Mouse (Mus musculus): Measurements from ENCODE around the gene Ccz1.

Gene Ccz1

DNA sequence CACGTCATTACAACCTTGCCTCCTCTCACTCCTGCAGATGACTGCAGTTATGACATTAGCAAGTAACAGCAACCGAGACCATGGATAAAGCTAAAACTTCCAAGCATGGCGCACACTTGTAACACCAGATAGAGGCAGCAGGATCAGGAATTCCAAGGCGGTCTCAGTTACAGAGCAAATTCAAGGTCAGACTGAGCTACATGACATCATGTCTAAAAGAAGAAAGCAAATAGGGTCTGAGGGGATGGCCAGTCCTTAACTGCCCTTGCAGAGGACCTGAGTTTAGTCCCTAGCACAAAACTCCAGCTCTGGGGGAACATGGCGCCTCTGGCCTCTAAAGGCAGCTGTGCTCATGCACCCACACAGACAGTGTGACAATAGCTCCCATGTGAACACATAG, 20.8 kb downstream of the Ccz1 start:
- no peak for DNase-seq

DNA sequence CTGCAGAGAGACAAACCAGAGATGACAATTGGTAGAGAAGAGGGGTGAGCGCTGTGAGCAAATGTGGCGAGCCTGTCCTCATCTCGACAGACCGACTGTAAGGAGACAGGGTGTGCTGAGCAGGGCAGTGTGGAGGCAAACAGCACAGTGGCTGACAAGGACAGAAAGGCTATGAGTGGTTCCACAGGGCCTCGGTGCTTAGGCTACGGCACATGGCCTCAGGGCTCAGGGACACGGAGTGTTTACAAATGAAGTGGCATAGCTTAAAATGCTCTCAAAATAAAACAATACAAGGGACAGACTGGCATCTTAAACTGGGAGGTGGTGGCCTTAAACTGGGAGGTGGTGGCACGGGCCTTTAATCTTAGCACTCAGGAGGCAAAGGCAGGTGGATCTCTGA, 21.4 kb downstream of the Ccz1 start:
- no peak for DNase-seq

DNA sequence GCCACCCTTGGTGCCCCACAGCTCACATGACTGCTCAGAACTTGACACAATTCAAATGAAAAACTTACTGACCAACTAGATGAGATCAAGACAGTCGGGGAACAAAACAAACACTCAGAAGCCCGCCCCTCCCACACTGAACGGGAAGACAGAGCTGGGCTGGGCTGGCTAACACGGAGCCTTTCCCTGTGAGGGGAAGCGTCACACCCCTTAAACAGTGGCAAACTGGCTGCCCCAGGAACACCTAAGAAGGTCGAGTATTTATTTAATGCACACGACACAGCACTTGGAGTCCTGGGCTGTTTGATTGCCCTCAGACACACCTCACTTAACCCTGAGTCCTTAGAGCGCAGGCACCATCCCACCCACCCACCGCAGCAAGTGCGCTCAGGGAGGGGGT, 22.0 kb downstream of the Ccz1 start:
- no peak for DNase-seq

DNA sequence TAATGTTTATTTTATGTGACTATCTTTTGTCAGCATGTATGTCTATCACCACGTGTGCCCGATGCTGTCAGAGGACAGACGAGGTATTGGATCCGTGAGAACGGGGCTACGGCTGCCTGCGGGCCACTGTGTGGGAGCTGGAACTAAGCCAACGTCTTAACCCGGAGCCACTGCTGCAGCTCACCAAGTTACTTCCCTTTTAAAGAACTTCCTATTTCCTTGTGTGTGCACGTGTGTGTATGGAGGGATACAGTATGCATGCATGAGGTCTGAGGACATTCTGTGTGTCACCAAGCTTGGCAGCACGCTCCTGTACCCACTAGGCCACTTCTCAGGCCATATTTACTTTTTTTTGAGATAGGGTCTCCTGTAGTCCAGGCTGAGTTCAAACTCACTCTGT, 24.6 kb downstream of the Ccz1 start:
- no peak for DNase-seq

DNA sequence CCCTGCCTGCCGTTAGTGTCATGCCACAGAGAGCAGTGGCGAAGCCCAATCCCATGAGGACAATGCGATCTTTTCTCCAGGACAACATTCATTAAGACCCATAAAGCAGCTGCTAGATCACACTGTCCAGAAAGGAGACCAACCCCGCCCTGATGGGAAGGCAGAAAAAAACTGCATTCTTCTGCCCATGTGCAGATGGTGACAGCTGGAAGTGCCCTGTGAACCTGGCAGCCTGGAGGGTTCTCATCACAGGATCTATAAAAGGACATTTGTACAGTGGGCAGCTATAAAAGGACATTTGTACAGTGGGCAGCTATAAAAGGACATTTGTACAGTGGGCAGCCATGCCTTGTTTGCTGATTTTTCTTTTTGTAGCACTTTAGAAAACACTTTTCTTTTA, 25.6 kb downstream of the Ccz1 start:
- DNase-seq = no peak

DNA sequence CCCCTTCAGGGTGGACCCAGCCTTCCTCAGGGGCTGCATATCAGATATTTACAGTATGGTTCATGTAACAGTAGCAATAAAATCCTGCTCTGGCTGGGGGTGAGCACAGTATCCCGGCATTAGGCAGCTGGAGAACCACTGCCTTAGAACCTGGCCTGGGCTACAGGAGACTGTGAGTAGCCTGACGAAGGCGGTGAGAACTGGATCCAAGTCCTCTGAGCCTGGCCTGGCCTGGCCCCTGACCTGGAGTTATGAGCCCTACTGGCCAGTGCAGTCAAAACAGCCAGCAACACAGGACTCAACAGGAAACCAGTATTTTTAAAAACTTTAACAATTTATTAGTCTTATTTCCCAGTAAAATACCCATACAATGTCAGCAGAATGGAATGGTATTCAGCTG, 27.1 kb downstream of the Ccz1 start:
- DNase-seq = no peak

DNA sequence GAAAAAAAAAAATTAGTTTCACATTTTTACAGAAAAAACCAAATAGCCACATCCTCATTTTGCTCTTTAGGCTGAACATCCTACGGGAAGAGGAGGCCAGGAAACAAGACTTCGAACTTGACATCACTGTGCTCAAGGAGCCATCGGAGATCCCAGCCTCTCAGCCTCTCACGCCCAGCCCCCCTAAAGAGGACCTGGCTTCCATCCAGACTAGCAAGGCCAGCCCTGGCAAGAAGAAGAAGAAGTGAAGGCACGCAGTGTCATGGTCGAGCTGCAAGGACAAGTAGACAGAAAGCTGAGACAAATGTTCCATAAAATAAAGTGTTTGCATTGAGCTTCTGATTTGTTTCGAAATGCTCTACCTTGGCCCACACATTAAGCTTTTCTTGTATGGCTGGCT, 29.3 kb downstream of the Ccz1 start:
- DNase-seq = no peak

DNA sequence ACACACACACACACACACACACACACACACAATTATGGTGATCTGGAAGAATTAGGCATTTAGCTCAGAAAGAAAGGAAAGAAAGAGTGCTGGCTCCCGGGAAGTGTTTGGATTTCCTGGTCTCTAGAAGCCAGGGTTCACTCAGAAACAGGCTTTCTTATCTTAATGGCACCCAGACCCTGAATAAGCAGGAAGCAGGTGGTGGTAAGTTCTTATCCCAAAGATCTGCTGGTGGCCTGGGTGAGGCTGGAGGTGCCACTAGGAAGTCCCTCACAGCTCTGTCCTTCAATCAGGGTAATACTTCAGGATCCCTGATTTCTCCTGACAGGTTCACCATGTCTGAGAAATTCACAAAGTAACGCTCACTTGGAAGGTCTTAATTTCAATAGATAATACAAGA, 32.3 kb downstream of the Ccz1 start:
- DNase-seq = no peak

DNA sequence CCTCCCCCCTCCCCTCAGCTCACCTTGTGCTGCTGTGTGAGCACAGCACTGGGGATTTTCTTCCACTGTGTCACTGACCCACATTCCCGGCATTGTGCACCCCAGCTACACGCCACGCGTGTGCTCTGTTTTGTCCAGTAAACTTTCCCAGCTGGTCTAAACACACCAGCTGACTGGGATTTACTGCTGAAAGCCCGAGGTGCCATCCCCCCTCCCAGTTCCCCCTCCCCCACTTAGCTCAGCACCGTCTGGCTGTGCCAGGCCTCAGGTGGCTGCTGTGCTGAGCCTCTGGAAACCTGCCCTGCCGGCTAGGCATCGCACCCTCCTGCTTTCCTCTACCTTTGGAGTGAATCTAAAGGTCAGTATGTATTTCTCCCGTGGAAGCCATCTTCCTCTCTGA, 33.8 kb downstream of the Ccz1 start:
- peak in 1 of 2 experiments; percentile 39 for DNase-seq

DNA sequence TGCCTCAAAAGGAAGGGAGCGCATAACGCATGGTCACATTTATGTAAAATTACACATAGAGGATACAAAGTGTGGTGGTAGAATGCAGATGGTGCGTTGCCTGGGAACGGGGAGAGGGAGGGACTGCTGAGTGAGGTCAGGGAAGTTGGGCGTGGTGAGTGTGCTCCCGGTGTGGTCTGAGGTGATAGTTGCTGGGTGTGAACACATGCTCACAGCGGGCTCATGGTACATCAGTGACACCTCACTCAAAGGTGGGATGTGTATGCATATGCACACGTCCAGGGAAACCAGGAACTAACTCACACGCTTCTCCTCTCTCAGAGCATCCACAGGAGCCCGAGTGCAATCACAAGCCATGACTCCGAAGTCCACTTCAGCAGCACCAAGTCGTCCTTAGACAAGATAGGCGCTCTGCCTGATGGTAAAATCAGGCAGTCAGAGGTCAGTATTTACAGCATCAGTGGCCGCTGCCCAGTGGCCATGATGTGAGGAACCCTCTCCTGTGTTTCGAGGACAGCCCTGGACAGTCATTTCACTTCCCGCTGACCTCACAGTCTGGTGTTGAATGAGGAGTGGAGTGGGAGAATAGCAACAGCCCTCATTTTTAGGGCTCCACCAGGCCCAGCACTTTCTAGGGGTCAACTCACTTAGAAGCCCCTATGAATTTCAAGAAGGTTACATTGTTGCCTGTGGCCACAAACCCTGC, 37.8 kb downstream of the Ccz1 start:
- DNase-seq = no peak

DNA sequence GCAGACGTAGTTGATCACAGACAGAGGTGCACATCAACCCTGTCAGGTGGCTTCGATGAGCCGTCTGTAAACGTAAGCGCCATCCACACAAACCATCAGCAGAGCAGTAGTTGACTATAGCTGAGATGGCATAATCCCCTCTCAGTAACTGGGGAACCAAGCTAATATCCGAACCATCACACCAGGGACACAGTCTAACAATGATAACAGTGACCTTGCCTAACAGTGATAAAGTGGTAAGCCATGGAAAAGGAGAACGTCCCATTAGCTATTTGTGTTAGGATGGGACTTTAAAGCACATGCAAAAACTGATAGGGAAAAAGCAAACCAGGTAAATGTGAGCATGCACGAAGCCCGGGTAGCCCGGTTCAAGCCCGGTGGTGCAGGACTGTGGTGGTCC, 38.4 kb downstream of the Ccz1 start:
- no peak for DNase-seq

DNA sequence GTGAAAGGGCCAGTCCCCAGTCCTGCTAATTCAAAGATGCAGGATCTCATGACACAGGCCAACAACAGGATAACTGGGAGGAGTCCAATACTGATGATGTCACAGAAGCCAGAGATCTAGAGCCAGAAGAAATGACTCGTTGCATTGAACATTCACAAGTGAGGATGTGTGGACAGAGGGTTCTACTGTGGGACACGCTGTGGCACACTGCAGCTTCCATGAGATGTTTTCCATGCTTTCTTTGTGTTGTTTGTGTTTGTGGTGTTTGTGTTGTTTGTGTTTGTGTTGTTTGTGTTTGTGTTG, 39.1 kb downstream of the Ccz1 start:
- DNase-seq = no peak

DNA sequence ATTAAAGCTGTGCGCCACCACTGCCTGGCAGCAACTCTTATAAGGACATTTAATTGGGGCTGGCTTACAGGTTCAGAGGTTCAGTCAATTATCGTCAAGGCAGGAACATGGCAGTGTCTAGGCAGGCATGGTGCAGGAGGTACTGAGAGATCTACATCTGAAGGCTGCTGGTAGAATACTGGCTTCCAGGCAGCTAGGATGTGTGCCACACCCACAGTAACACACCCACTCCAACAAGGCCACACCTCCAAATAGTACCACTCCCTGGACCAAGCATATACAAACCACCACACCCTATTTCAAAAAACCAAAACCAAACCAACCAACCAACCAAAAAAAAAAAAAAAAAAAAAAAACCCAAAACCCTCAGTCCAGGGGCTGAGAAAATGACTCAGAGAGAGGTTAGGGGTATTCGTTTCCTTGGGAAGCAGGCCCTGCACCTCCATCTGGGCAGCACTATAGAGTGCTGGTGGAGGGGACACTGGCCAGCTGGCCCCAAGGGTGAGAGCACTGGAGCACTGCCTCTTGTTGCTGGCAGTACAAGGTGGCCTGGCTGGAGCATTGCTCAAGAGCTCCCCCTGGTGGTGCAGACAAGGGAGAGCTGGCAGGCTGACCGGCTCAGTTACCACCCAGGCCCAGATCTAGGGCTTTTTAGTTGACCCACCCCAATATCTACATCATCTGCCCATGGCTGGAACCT, 39.6 kb downstream of the Ccz1 start:
- peak; percentile 61 to 76 for DNase-seq

DNA sequence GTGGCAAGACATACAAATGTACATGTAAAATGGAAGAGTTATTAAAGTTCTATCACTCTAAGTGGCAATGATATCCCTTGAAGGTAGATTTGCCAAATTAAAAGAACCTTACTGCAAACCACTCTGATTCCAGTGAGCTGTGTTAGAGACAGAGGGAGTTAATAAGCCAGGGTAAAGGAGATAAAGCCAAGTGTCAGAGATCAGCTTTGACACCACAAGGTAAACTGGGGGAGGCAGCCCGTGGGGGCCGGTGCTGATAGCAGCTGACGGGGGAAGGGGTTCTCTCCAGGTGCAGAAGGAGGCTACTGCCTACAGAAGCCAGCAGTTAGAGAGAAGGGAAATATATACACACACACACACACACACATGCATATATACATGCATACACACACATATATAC, 42.0 kb downstream of the Ccz1 start:
- DNase-seq = no peak

DNA sequence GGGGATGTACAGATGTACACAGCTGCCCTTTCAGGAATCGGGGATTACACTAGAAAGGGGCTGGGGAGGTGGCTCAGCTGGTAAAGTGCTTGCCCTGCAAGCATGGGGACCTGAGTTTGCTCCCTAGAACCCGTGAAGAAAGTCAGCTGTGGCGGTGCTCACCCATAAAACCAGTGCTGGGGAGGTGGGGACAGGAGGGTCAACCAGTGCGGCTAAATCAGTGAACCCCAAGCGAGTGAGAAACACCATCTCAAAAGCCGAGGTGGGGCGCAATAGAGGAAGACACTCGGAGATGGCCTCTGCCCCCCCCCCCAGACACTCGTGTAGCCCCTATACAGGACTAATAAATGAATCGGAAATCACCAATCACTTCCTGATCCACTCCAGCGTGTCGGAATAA, 48.0 kb downstream of the Ccz1 start:
- no peak for DNase-seq

DNA sequence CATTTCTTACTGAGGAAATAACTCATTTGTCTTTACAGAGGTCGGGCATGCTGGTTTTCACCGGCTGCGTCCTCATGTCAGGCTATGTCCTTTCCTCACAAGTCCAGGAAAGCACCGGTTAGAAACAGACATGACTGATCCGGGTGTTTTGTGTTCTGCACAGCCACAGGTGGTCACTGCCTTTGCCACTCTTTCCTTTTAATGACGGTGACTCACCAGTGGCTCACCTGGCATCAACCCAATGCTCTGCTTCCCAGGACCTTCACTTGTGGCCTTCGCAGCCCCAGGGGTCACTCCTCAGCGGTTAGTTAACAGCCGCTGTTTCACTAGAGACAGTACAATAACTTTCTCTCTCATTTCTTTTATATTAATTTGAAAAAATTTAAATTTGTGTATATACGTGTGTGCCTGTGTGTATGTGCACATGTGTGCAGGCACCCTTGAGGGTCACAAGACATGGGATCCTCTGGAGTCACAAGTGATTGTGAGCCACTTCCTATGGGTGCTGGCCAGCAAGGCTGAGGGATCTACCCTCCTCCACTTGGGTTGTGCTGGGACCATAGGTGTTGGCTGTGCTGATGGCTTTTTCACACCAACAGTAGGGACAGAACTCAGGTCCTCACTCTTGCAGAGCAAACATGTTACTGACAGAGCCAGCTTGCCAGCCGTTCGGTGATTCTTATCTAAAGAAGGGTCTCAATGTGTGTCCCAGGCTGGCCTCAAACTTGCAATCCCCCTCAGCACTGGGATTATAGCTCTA, 48.9 kb downstream of the Ccz1 start:
- DNase-seq = no peak

DNA sequence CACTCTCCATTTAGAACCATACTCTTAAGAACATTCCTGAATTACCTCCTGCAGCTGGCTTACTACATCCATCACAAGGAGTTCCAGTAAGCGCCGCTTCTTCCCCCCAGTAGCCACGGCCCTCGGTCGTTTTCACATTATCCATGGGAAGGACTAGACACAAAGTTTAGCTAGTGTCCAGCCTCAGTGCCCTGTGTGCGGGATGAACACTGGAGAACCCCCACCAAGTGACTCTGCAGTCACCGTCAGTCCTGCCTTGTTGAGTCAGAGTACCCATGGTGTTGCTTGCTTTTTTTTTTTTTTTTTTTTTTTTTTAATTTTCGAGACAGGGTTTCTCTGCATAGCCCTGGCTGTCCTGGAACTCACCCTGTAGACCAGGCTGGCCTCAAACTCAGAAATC, 53.5 kb downstream of the Ccz1 start:
- no peak for DNase-seq

DNA sequence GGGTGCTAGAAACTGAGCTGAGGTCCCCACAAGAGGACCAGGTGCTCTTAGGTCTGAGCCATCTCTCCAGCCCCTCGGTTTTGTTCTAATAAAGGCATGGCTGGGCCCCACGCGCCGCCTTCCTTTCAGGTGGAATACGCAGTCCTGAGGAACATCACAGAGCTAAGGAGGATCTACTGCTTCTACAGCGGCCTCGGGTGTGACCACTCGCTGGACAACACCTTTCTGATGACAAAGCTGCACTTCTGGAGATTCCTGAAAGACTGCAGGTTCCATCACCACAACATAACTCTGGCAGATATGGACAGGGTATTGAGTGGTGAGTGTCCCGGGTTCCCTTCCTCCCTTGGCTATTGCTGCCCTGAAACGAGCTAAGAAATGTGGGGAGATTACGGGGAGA, 55.1 kb downstream of the Ccz1 start:
- no peak for DNase-seq

DNA sequence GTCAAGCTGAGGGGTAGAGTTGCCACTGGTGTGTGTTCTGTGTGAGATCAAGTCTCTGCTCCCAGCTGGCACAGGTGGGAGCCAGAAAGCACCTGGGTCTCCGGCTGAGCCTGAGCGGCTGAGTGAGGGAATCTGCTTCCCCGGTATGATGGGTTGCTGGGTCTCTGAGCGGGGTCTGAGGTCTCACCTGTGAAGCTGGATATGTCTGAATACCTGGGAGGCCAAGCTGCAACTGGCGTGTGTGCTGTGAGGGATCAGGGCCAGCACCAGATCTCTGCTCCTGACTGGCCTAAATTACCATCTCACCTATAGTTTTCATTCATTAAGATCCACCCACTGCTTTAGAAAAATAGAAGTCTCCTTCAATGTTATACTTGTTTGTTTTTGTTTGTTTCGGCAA, 57.6 kb downstream of the Ccz1 start:
- no peak for DNase-seq

DNA sequence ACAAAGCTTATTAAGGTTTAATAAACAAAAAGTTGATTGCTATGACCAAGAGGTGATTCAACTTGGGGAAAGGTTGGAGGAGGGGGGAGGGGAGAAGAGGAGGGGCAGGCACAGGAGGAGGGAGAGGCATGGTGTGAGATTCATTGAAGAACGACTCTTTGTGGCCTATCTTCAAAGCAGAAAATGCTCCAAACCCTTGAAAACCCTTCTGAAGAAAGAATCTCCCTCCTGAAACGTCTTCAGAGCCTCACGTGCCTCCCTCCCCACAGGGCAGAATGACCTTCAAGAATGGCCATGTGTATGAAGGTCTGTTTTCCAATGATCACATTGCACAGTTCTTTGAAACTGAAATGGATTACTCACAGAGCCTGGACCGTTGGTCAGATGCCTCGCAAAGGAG, 64.7 kb downstream of the Ccz1 start:
- no peak for DNase-seq

DNA sequence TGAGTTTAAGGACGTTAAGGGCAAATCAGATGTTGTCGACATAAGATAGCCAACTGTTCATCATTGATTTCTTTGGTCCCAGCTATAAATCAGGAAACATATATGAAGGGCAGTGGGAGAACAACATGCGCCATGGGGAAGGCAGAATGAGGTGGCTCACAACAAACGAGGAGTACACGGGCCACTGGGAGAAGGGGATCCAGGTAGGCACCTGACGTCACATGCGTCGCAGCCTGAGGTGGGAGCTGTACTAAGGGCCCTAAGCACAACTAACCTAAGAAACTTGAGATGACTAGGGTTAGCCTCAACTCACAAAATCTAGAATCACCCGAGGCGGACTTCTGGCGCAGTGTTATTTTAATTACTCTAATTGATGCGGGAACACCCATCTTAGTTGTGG, 66.3 kb downstream of the Ccz1 start:
- DNase-seq = no peak

DNA sequence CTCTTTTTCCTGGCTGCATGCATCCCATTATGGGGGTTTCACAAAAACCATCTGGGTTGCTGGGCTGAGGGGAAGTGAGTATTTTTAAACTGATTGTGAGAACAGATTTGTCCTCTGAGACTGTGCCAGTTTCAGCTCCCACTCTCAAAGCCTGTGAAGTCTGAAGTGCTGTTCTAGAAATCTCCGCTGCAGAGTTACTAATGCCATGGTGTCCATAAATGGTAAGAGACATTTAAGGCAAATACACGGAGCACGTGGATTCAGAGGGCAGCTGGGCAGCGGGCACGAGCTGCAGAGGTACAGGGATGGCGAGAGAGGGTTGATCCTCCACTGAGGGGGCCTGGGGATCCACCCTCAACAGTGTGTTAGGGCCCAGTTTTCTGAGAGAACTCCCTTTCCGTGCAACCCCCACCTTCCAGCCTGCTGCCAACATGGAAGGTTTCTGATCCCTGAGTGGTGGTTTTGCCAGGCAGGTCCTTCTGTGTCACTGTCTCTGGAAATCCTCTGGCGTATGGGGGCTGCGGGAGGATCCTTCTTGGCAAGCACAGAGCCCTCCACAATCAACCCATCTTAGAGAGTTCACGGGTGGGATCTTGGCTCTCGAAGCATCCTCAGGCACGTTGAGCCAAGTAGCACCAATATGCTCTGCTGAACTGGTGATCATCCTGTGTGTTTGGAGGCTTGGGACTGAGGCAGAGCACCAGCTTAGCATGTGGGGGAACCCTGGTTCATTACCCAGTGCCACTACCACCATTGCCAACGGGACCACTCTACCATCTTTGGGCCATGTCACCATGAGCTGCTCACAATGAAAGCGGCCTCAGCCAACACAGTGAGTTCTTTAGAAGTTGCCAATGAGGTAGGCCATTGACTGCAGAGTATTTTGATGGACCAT, 71.2 kb downstream of the Ccz1 start:
- DNase-seq = no peak

DNA sequence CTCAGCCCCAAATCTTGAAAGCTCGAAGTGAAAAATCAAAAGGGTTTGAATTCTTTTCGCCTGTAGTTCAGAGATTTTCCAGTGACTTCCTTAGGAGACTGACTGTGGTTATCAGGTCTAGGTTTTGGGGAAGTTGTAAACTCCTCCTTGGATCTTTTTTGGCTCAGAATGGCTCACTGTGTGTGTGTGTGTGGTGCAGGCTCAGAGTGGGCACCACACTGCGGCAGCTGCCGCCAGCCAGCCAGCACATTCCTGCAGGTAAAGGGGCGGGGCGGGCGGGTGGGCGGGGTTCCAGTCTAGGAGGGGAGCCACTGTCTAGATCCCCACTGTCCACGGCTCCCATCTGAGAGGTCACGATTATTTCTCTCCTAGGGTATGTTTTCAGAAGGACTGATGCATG, 73.1 kb downstream of the Ccz1 start:
- DNase-seq = no peak

Data from cerebellum, postnatal 25 days (tissue).